Mouse (Mus musculus): ENCODE measurements around the gene Sec24b.

GRCm38 (mm10) chr3:129997324-129997723 is 64.0 kb downstream of the Sec24b start:
- TF ChIP-seq GATA2 (IDR thresholded peaks at IDR 0.05; ENCODE audit: borderline replicate concordance, low read depth, low read length) (no peak), GATA1 (IDR thresholded peaks at IDR 0.05; ENCODE audit: borderline replicate concordance, low read length) (no peak), CTCF (IDR thresholded peaks at IDR 0.05; ENCODE audit: low read depth, low read length) (no peak), TAL1 (conservative IDR thresholded peaks at IDR 0.05; ENCODE audit: low read depth, low read length) (no peak)

Data from G1E (cell line).